10 mouse cellular contexts compared by ENCODE assay signal in the genomic region with DNA sequence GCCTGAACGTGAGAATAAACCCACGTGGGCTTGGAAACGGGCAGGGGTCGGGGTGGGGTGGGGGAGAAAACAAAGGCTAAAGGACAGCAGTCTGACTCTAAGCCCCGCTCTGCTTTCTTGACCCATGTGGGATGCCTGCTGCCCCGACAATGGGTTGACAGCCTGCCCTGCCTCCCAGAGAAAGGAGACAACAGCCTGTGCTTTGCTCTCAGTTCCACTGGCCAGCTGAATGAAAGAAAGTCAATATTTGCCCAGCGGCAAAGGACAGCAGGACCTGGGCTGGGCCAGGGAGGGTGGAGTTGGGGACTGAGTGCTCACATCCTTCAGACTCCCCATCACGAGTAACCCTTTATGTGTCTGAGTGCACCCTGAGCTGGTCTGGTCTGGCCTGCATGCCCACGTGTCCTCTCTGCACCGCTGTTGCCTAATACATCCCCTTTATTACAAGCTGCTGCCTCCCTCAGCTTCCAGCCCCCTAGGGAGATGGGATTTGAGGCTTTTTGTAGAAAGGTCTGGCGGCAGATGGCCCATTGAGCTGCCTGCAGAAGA.
A peak's percentile ranks its signal among the peaks of the same experiment; 100 is the strongest.
DNase-seq lines count a peak whose midpoint lies in the region; ATAC-seq lines count a peak whose summit lies in the region.
"Had no signal": no experiment of that assay in that cellular context is flagged by ENCODE, and none has a peak within 500 bp of the region (broad histone marks: within the 10 kb centered on the region; RNA-seq: fewer than 3 reads in every experiment).

No protein-coding gene starts in this region.

- no peaks in the 10 kb centered on the region for H3K36me3 ChIP-seq in liver, embryonic 12.5 days
- H3K36me3 ChIP-seq in midbrain, embryonic 13.5 days, result no peaks in the 10 kb centered on the region
- H3K36me3 ChIP-seq: G1E; limb, embryonic 15.5 days had no signal

- no peak overlapping the region for H3K4me2 ChIP-seq in liver, embryonic 12.5 days
- H3K4me2 ChIP-seq in midbrain, embryonic 13.5 days (replicated peaks), result no peak overlapping the region; the same call in 1 of the 2 replicates
- H3K4me2 ChIP-seq: limb, embryonic 15.5 days had no signal

- peak; percentile 56; the same call in 1 of the 2 replicates for ATAC-seq in liver, embryonic 12.5 days
- peak; percentile 79 for ATAC-seq in midbrain, embryonic 13.5 days

- DNase-seq in brain, adult 2 months (ENCODE audit: low read depth, low spot score), result peak; percentile 60
- peak; percentile 53 for DNase-seq in embryo, embryonic 9.5 days (ENCODE audit: extremely low spot score)
- no peak for DNase-seq in kidney, postnatal 14 days
- DNase-seq in heart, adult 11 months, result no peak
- no peak for DNase-seq in kidney, adult 18-20 months
- DNase-seq in thymus, postnatal 25 days, result no peak

- WGBS in liver, embryonic 12.5 days (ENCODE audit: insufficient replicate concordance), result 35% methylated on average over 11 of the region's 11 CpGs
- WGBS in midbrain, embryonic 13.5 days, result 3% methylated on average over 11 of the region's 11 CpGs

- no peaks in the 10 kb centered on the region for H3K9me3 ChIP-seq in liver, embryonic 12.5 days (replicated peaks)
- no peaks in the 10 kb centered on the region for H3K9me3 ChIP-seq in midbrain, embryonic 13.5 days
- H3K9me3 ChIP-seq: G1E; limb, embryonic 15.5 days had no signal

- no peak overlapping the region for H3K4me3 ChIP-seq in liver, embryonic 12.5 days
- H3K4me3 ChIP-seq in midbrain, embryonic 13.5 days (replicated peaks), result no peak overlapping the region
- H3K4me3 ChIP-seq: limb, embryonic 15.5 days had no signal

- peaks cover 10% of the 10 kb centered on the region; the same call in 1 of the 2 replicates for H3K4me1 ChIP-seq in liver, embryonic 12.5 days
- H3K4me1 ChIP-seq in midbrain, embryonic 13.5 days (replicated peaks), result peaks cover 48% of the 10 kb centered on the region

- peaks cover 60% of the 10 kb centered on the region for H3K27me3 ChIP-seq in liver, embryonic 12.5 days (replicated peaks)
- 0 out of 2 replicates have a peak, but pooled peaks cover 10% of the 10 kb centered on the region for H3K27me3 ChIP-seq in midbrain, embryonic 13.5 days

- H3K9ac ChIP-seq in liver, embryonic 12.5 days, result no peak overlapping the region
- H3K9ac ChIP-seq in midbrain, embryonic 13.5 days (replicated peaks), result no peak overlapping the region
- H3K9ac ChIP-seq: limb, embryonic 15.5 days had no signal

- H3K27ac ChIP-seq in liver, embryonic 12.5 days, result no peak overlapping the region
- H3K27ac ChIP-seq in midbrain, embryonic 13.5 days, result peak overlapping the region; percentile 70
- H3K27ac ChIP-seq: limb, embryonic 15.5 days had no signal

Comparison
In these comparisons a context has a peak if more than half of its experiments do, and no peak if none do; other contexts are left out.
1. DNase-seq: peak in brain, adult 2 months (single experiment) and embryo, embryonic 9.5 days (single experiment); none in kidney, postnatal 14 days (single experiment), heart, adult 11 months (single experiment), kidney, adult 18-20 months (single experiment) and thymus, postnatal 25 days (single experiment).